Mouse (Mus musculus): Measurements from ENCODE around the gene Gkap1. TPM values are rescaled to one million over a fixed set of nuclear protein-coding genes. Genes with fewer than 3 reads are reported as not detected.

Gkap1 gene
- polyA plus RNA-seq, 1 experiment from 2014 or later = 25.1 TPM

GRCm38 (mm10) chr13:58253268-58253667, 22.2 kb downstream of the Gkap1 start:
- peaks cover 49% of the 10 kb centered on the region for H3K36me3 ChIP-seq
- 97% methylated on average over 1 of the region's 1 CpGs for WGBS
- no peak for ATAC-seq (ENCODE audit: low FRiP score, low read depth)
- no peak overlapping the region for H3K27ac ChIP-seq
- H3K4me1 ChIP-seq = no peaks in the 10 kb centered on the region
- no peak overlapping the region for H3K4me2 ChIP-seq (replicated peaks)
- H3K4me3 ChIP-seq = no peak overlapping the region
- H3K9me3 ChIP-seq = no peaks in the 10 kb centered on the region
- H3K27me3 ChIP-seq = no peaks in the 10 kb centered on the region
- no peak overlapping the region for H3K9ac ChIP-seq

DNA sequence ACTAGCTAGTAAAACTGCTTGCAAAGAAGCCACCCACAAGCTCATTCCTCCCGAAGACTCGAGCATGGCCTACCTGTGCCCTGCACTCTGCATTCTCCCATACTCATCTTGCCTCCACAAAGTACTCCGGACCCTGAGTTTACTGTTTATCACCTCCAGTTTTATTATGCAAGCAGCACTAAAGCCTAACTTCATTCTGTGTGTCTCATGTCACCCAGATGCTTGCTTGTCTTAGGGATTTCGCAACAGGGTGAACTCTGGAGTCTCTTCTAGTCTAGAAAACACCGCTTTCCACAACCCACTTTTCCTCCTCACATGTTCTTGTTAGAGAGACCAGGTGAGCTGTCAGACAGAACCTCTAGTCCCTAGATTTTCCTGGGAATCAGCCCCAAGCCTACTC, 26.5 kb downstream of the Gkap1 start:
- Histone ChIP-seq H3K9me3 (no peaks in the 10 kb centered on the region), H3K9ac (no peak overlapping the region), H3K36me3 (peaks cover 27% of the 10 kb centered on the region), H3K4me3 (no peak overlapping the region), H3K27ac (no peak overlapping the region), H3K4me1 (no peaks in the 10 kb centered on the region), H3K4me2 (replicated peaks) (no peak overlapping the region), H3K27me3 (no peaks in the 10 kb centered on the region)
- ATAC-seq (ENCODE audit: low FRiP score, low read depth) = no peak
- 78% methylated on average over 5 of the region's 5 CpGs for WGBS

DNA sequence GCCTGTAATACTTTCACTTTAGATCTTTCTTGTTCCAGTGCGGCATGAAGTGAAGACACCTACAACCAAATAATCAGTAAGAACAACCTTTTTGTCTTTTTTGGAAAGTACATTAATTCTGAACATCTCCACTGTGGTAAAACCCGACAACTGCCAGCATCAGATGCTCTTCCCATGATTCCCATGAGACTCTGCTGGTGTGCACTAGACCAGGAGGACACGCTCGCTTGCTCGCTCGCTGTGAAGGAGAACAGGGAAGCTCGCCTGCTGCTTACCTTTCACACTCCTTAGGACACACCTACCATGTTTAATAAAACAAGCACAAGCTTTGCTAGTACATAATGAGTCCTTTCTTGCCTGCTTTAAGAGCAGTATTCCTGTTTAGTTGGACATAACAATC, 39.0 kb downstream of the Gkap1 start:
- WGBS = 90% methylated on average over 7 of the region's 7 CpGs
- H3K4me2 ChIP-seq (replicated peaks) = no peak overlapping the region
- no peak for ATAC-seq (ENCODE audit: low FRiP score, low read depth)

DNA sequence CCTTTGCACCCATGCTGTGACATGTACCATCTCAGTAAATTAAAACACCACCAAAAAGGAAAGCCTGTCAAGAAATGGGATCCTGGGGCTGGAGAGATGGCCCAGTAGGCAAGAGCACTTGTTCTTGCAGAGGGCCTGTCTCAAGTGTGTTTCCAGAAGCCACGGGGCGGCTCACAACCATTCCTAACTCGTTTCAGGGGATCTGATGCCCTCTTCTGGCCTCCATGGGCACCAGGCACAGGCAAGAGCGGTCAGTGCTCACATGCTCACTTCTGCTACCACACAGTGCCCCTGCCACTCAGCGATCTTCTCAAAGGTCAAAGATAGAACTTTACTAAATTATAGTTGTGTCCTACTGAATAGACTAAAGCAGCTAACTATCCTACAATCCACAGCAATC, 42.9 kb downstream of the Gkap1 start:
- Histone ChIP-seq H3K4me1 (no peaks in the 10 kb centered on the region), H3K9me3 (no peaks in the 10 kb centered on the region), H3K27ac (no peak overlapping the region), H3K4me3 (no peak overlapping the region), H3K27me3 (no peaks in the 10 kb centered on the region), H3K4me2 (replicated peaks) (no peak overlapping the region), H3K36me3 (peaks cover 14% of the 10 kb centered on the region), H3K9ac (no peak overlapping the region)
- WGBS = 53% methylated on average over 5 of the region's 5 CpGs
- ATAC-seq (ENCODE audit: low FRiP score, low read depth) = no peak

More for the DNA sequence above, 39.0 kb downstream of the Gkap1 start:
- Histone ChIP-seq H3K9me3 (no peaks in the 10 kb centered on the region), H3K4me1 (no peaks in the 10 kb centered on the region), H3K27me3 (no peaks in the 10 kb centered on the region), H3K27ac (no peak overlapping the region), H3K36me3 (peaks cover 26% of the 10 kb centered on the region), H3K9ac (no peak overlapping the region), H3K4me3 (no peak overlapping the region)

- Histone ChIP-seq H3K27ac (no peak overlapping the region), H3K27me3 (no peaks in the 10 kb centered on the region), H3K4me1 (no peaks in the 10 kb centered on the region), H3K9me3 (no peaks in the 10 kb centered on the region), H3K4me3 (no peak overlapping the region), H3K36me3 (peaks cover 11% of the 10 kb centered on the region), H3K9ac (no peak overlapping the region), H3K4me2 (replicated peaks) (no peak overlapping the region)
- no peak for ATAC-seq (ENCODE audit: low FRiP score, low read depth)
- 91% methylated on average over 8 of the region's 8 CpGs for WGBS
These were observed 43.4 kb downstream of the Gkap1 start for GRCm38 (mm10) chr13:58232070-58232469.

DNA sequence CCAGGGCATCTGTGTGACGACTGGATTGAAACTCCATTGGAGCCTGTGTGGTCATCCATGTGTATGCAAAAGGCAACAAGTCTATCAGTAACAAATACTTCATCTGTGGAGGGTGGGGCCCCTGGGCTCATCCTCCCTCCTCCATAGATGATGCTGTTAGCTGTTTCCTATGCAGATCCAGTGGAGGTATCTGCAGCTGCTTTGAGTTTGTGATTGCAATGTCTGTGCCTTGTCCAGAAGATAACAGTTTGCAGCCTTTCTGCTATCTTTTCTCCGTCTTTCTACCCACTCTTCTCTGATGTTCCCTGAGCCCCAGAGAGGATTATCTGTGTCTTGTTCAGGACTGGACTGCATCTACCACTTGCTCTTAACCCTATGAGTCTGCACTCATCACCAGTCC, 46.9 kb downstream of the Gkap1 start:
- no peak for ATAC-seq (ENCODE audit: low FRiP score, low read depth)
- Histone ChIP-seq H3K9me3 (0 out of 2 replicates have a peak, but pooled peaks cover 4% of the 10 kb centered on the region), H3K27ac (no peak overlapping the region), H3K9ac (no peak overlapping the region), H3K4me1 (no peaks in the 10 kb centered on the region), H3K4me2 (replicated peaks) (no peak overlapping the region), H3K4me3 (no peak overlapping the region), H3K27me3 (no peaks in the 10 kb centered on the region), H3K36me3 (no peaks in the 10 kb centered on the region; the same call in 1 of the 2 replicates)
- WGBS = 84% methylated on average over 2 of the region's 2 CpGs

DNA sequence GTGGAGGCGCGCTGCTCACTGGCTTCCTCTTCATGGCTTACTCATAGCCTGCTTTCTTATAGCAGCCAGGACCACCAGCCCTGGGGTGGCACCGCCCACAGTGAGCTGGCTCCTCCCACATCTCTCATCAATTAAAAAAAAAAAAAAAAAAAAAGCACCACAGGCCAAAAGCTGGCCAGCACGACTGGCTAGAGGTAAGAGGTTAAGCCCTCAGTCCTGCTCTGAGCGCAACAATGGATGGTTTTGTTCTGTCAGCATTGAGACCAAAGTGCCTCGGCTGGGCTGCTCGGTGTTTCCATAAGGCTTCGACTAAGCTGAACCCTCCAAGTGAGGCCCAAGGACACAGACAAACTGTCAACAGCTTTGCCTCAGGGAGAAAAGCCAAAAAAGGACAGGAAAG, 49.8 kb downstream of the Gkap1 start:
- Histone ChIP-seq H3K9me3 (0 out of 2 replicates have a peak, but pooled peaks cover 4% of the 10 kb centered on the region), H3K36me3 (no peaks in the 10 kb centered on the region), H3K27ac (no peak overlapping the region), H3K9ac (no peak overlapping the region), H3K4me1 (no peaks in the 10 kb centered on the region), H3K4me2 (replicated peaks) (no peak overlapping the region), H3K27me3 (no peaks in the 10 kb centered on the region), H3K4me3 (no peak overlapping the region)
- ATAC-seq (ENCODE audit: low FRiP score, low read depth) = no peak
- WGBS = 76% methylated on average over 8 of the region's 8 CpGs

GRCm38 (mm10) chr13:58220206-58220605, 55.3 kb downstream of the Gkap1 start:
- no peak for ATAC-seq (ENCODE audit: low FRiP score, low read depth)
- Histone ChIP-seq H3K9me3 (no peaks in the 10 kb centered on the region), H3K27me3 (no peaks in the 10 kb centered on the region), H3K4me1 (peaks cover 6% of the 10 kb centered on the region), H3K4me2 (replicated peaks) (no peak overlapping the region), H3K4me3 (no peak overlapping the region), H3K9ac (no peak overlapping the region), H3K27ac (no peak overlapping the region), H3K36me3 (no peaks in the 10 kb centered on the region)
- WGBS = 75% methylated on average over 3 of the region's 3 CpGs

GRCm38 (mm10) chr13:58217536-58217935, 58.0 kb downstream of the Gkap1 start:
- no peaks in the 10 kb centered on the region for H3K36me3 ChIP-seq
- no peaks in the 10 kb centered on the region for H3K9me3 ChIP-seq
- H3K27ac ChIP-seq = no peak overlapping the region
- H3K9ac ChIP-seq = no peak overlapping the region
- ATAC-seq (ENCODE audit: low FRiP score, low read depth) = no peak
- WGBS = 92% methylated on average over 2 of the region's 2 CpGs
- H3K4me3 ChIP-seq = no peak overlapping the region
- no peak overlapping the region for H3K4me2 ChIP-seq (replicated peaks)
- peaks cover 25% of the 10 kb centered on the region for H3K4me1 ChIP-seq
- H3K27me3 ChIP-seq = no peaks in the 10 kb centered on the region

- H3K9me3 ChIP-seq = no peaks in the 10 kb centered on the region
These were observed 59.1 kb downstream of the Gkap1 start for GRCm38 (mm10) chr13:58216395-58216794.

GRCm38 (mm10) chr13:58215592-58216341, 59.7 kb downstream of the Gkap1 start, which contains the start of gene Ubqln1:
Gene Ubqln1, minus strand, starts transcription at chr13:58215653.
- Histone ChIP-seq H3K36me3 (no peaks in the 10 kb centered on the region), H3K4me2 (replicated peaks) (peak within 1 kb of the TSS; percentile 85), H3K27me3 (no peaks in the 10 kb centered on the region), H3K27ac (peak within 1 kb of the TSS; percentile 78), H3K4me3 (peak within 1 kb of the TSS; percentile 99), H3K4me1 (peaks cover 34% of the 10 kb centered on the region), H3K9ac (peak within 1 kb of the TSS; percentile 98), H3K9me3 (no peaks in the 10 kb centered on the region)
- ATAC-seq (ENCODE audit: low FRiP score, low read depth) = peak; percentile 93
- WGBS = 3% methylated on average over 62 of the region's 62 CpGs

More at GRCm38 (mm10) chr13:58216395-58216794, 59.1 kb downstream of the Gkap1 start:
- Histone ChIP-seq H3K4me2 (replicated peaks) (peak overlapping the region; percentile 85), H3K4me3 (peak overlapping the region; percentile 99), H3K9ac (peak overlapping the region; percentile 98; the same call in 1 of the 2 replicates), H3K36me3 (no peaks in the 10 kb centered on the region), H3K27ac (0 out of 2 replicates have a peak overlapping the region, but pooled peaks have one; percentile 78), H3K27me3 (no peaks in the 10 kb centered on the region), H3K4me1 (peaks cover 34% of the 10 kb centered on the region)
- 89% methylated on average over 9 of the region's 9 CpGs for WGBS
- ATAC-seq (ENCODE audit: low FRiP score, low read depth) = no peak

GRCm38 (mm10) chr13:58215253-58215591, 60.3 kb downstream of the Gkap1 start:
- Histone ChIP-seq H3K4me2 (replicated peaks) (peak overlapping the region; percentile 85), H3K4me1 (peaks cover 34% of the 10 kb centered on the region), H3K4me3 (peak overlapping the region; percentile 99), H3K9me3 (no peaks in the 10 kb centered on the region), H3K27me3 (no peaks in the 10 kb centered on the region), H3K36me3 (no peaks in the 10 kb centered on the region), H3K9ac (peak overlapping the region; percentile 98), H3K27ac (peak overlapping the region; percentile 78; the same call in 1 of the 2 replicates)
- under 1% methylated on average over 43 of the region's 48 CpGs for WGBS
- ATAC-seq (ENCODE audit: low FRiP score, low read depth) = peak; percentile 57
